Mouse (Mus musculus): ENCODE measurements around the gene Zfp607b. TPM values are rescaled to one million over a fixed set of nuclear protein-coding genes. Genes with fewer than 3 reads are reported as not detected.

Gene Zfp607b
- polyA plus RNA-seq, 1 experiment = 1.5 TPM

GRCm38 (mm10) chr7:27721951-27722350, 32.8 kb downstream of the Zfp607b start:
- no peak for TF ChIP-seq CTCF (IDR thresholded peaks at IDR 0.05; ENCODE audit: insufficient read depth, low read length)
- no peak for TF ChIP-seq POLR2A (IDR thresholded peaks at IDR 0.05; ENCODE audit: borderline replicate concordance, extremely low read depth, low read depth, low read length)
- WGBS = 90% methylated on average over 8 of the region's 8 CpGs

DNA sequence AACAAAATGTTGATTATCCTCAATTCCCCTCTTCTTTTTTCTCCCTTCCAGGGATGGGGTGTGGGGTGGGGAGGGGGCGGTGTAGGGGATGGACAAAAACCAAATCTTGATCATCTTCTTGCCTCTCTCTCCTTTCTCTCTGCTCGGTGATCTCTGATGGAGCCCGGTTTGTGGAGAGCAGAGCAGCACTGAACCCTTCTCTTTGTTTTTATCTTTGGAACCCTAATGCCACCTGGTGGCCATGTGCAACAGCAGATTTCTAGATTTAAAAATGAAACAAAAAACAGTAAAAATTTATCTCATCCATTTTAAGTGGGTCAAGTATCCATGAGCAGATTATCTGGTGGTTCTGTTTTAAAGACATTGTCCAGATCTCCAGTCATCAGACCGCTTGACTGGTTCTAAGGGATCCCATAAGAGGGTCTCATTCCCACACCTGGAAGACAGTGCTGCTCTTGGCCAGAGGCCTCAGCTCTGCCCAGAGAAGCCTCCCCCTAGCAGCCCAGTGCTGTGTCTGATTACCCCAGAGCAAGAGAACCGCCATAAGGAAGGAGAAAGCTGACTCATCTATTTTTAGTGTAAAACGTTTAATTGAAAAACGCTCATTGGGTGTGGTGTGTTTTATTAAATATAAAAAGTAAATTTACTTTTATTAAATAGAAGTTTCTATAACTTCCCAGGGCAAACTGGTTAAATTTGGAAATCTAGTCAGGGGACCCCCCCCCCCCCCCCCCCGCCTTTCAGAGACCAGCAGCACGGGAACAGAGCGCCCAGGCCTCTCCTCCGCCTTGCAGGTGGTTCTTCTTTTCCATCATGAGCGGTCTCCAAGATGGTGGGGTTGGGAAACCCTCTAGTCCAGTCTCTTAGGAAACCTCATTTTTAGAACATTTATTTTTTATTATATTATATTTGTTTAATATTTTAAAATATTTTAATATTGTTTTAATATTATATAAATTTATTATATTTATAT, 36.7 kb downstream of the Zfp607b start:
- Histone ChIP-seq H3K4me3 (replicated peaks; ENCODE audit: extremely low read depth, low read depth, low read length) (no peak overlapping the region), H3K4me1 (ENCODE audit: control insufficient read depth, insufficient read depth, low read length) (no peaks in the 10 kb centered on the region)
- DNase-seq = peak; percentile 10
- WGBS = 40% methylated on average over 12 of the region's 12 CpGs
- TF ChIP-seq CTCF (IDR thresholded peaks at IDR 0.05; ENCODE audit: insufficient read depth, low read length) (no peak), POLR2A (IDR thresholded peaks at IDR 0.05; ENCODE audit: borderline replicate concordance, extremely low read depth, low read depth, low read length) (no peak)

More at GRCm38 (mm10) chr7:27721951-27722350, 32.8 kb downstream of the Zfp607b start:
- DNase-seq = no peak
- Histone ChIP-seq H3K4me3 (replicated peaks; ENCODE audit: extremely low read depth, low read depth, low read length) (no peak overlapping the region), H3K4me1 (ENCODE audit: control insufficient read depth, insufficient read depth, low read length) (no peaks in the 10 kb centered on the region)

GRCm38 (mm10) chr7:27727471-27727870, 38.3 kb downstream of the Zfp607b start:
- 63% methylated on average over 2 of the region's 2 CpGs for WGBS
- no peak overlapping the region for H3K4me3 ChIP-seq (replicated peaks; ENCODE audit: extremely low read depth, low read depth, low read length)
- H3K4me1 ChIP-seq (ENCODE audit: control insufficient read depth, insufficient read depth, low read length) = no peaks in the 10 kb centered on the region
- DNase-seq = no peak
- TF ChIP-seq CTCF (IDR thresholded peaks at IDR 0.05; ENCODE audit: insufficient read depth, low read length) = no peak
- no peak for TF ChIP-seq POLR2A (IDR thresholded peaks at IDR 0.05; ENCODE audit: borderline replicate concordance, extremely low read depth, low read depth, low read length)

GRCm38 (mm10) chr7:27731281-27731883, 42.2 kb downstream of the Zfp607b start, which contains the start of gene Zfp60:
Zfp60 (plus strand) TSS chr7:27731389.
- peak; percentile 82 for DNase-seq

DNA sequence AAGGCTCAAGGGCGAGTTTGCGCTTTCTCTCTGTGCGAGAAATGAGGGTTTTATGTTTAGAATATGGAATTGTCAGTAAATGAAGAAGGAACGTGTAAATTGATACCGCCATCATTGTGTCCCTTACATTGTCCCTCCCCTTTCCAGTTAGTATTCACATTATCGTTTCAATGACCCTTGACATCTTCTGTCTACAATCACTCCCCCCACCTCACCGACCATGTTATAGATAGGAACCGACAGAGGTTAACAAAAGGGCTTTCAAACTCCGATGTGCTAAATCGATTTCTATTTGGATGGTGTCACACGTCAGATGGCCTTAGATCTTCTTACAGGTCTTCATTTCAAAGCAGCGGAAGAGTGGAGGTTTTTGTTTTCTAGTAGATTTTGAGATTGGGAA, 42.8 kb downstream of the Zfp607b start:
- no peak for DNase-seq
- no peaks in the 10 kb centered on the region for H3K4me1 ChIP-seq (ENCODE audit: control insufficient read depth, insufficient read depth, low read length)
- H3K4me3 ChIP-seq (replicated peaks; ENCODE audit: extremely low read depth, low read depth, low read length) = peak overlapping the region; percentile 96
- WGBS = 5% methylated on average over 12 of the region's 12 CpGs
- TF ChIP-seq POLR2A (IDR thresholded peaks at IDR 0.05; ENCODE audit: borderline replicate concordance, extremely low read depth, low read depth, low read length) = no peak

More at GRCm38 (mm10) chr7:27731281-27731883, 42.2 kb downstream of the Zfp607b start, which contains the start of gene Zfp60:
- H3K4me1 ChIP-seq (ENCODE audit: control insufficient read depth, insufficient read depth, low read length) = no peaks in the 10 kb centered on the region
- peak; percentile 73; the same call in 1 of the 2 replicates for TF ChIP-seq POLR2A (IDR thresholded peaks at IDR 0.05; ENCODE audit: borderline replicate concordance, extremely low read depth, low read depth, low read length)
- no peak for TF ChIP-seq CTCF (IDR thresholded peaks at IDR 0.05; ENCODE audit: insufficient read depth, low read length)
- under 1% methylated on average over 35 of the region's 35 CpGs for WGBS
- peak within 1 kb of the TSS; percentile 96 for H3K4me3 ChIP-seq (replicated peaks; ENCODE audit: extremely low read depth, low read depth, low read length)

- DNase-seq = no peak
- TF ChIP-seq CTCF (IDR thresholded peaks at IDR 0.05; ENCODE audit: insufficient read depth, low read length) (no peak), POLR2A (IDR thresholded peaks at IDR 0.05; ENCODE audit: borderline replicate concordance, extremely low read depth, low read depth, low read length) (no peak)
- WGBS = 79% methylated on average over 6 of the region's 6 CpGs
- no peaks in the 10 kb centered on the region for H3K4me1 ChIP-seq (ENCODE audit: control insufficient read depth, insufficient read depth, low read length)
- no peak overlapping the region for H3K4me3 ChIP-seq (replicated peaks; ENCODE audit: extremely low read depth, low read depth, low read length)
Measured at GRCm38 (mm10) chr7:27732508-27732907, 43.4 kb downstream of the Zfp607b start.

GRCm38 (mm10) chr7:27735457-27735856, 46.3 kb downstream of the Zfp607b start:
- Histone ChIP-seq H3K4me3 (replicated peaks; ENCODE audit: extremely low read depth, low read depth, low read length) (no peak overlapping the region), H3K4me1 (ENCODE audit: control insufficient read depth, insufficient read depth, low read length) (no peaks in the 10 kb centered on the region)
- TF ChIP-seq POLR2A (IDR thresholded peaks at IDR 0.05; ENCODE audit: borderline replicate concordance, extremely low read depth, low read depth, low read length) (no peak), CTCF (IDR thresholded peaks at IDR 0.05; ENCODE audit: insufficient read depth, low read length) (no peak)
- no peak for DNase-seq
- 63% methylated on average over 5 of the region's 5 CpGs for WGBS

Other genes starting within 250 kb of the Zfp607b start
- 0.05 and 0.13 TPM in 2 replicates for gene Sptbn4, start 241.7 kb upstream of the Zfp607b start, polyA plus RNA-seq (2012; rRNA removed)
- 71.6 and 78.8 TPM in 2 replicates for gene Blvrb, start 241.4 kb upstream of the Zfp607b start, polyA plus RNA-seq (2012; rRNA removed)
- 10.2 and 10.5 TPM in 2 replicates for gene Sertad3, start 215.6 kb upstream of the Zfp607b start, polyA plus RNA-seq (2012; rRNA removed)
- 50.7 and 56.1 TPM in 2 replicates for gene Sertad1, start 202.4 kb upstream of the Zfp607b start, polyA plus RNA-seq (2012; rRNA removed)
- 62.0 and 67.4 TPM in 2 replicates for gene Prx, start 190.0 kb upstream of the Zfp607b start, polyA plus RNA-seq (2012; rRNA removed)
- gene Hipk4, start 166.1 kb upstream of the Zfp607b start, polyA plus RNA-seq (2012; rRNA removed) = 1.3 and 1.8 TPM in 2 replicates
- 180 and 201 TPM in 2 replicates for gene Pld3, start 136.1 kb upstream of the Zfp607b start, polyA plus RNA-seq (2012; rRNA removed)
- gene 2310022A10Rik, start 136.1 kb upstream of the Zfp607b start, polyA plus RNA-seq (2012; rRNA removed) = 22.4 and 28.5 TPM in 2 replicates
- gene Akt2, start 97.8 kb upstream of the Zfp607b start, polyA plus RNA-seq (2012; rRNA removed) = 81.4 and 101 TPM in 2 replicates
- gene Ttc9b, start 35.4 kb upstream of the Zfp607b start, polyA plus RNA-seq (2012; rRNA removed) = not detected in 2 replicates
- gene Map3k10, start 14.7 kb upstream of the Zfp607b start, polyA plus RNA-seq (2012; rRNA removed) = 27.1 and 31.9 TPM in 2 replicates
- 1.2 and 1.9 TPM in 2 replicates for gene Zfp60, start 42.0 kb downstream of the Zfp607b start, polyA plus RNA-seq (2012; rRNA removed)
- 0.55 and 1.1 TPM in 2 replicates for gene Zfp626, start 117.9 kb downstream of the Zfp607b start, polyA plus RNA-seq (2012; rRNA removed)
- gene Zfp59, start 149.3 kb downstream of the Zfp607b start, polyA plus RNA-seq (2012; rRNA removed) = 0.54 and 1.1 TPM in 2 replicates
- 0.72 and 1.7 TPM in 2 replicates for gene Zfp607a, start 168.2 kb downstream of the Zfp607b start, polyA plus RNA-seq (2012; rRNA removed)
- 1.2 and 1.7 TPM in 2 replicates for gene Zfp974, start 240.1 kb downstream of the Zfp607b start, polyA plus RNA-seq (2012; rRNA removed)